Mouse (Mus musculus): ENCODE measurements at regions not wholly inside any gene's neighbourhood (a gene's known extent, or its start where the extent isn't known, plus 50 kb on each side); places are given as distances from the start of the nearest gene placed in this dataset.

DNA sequence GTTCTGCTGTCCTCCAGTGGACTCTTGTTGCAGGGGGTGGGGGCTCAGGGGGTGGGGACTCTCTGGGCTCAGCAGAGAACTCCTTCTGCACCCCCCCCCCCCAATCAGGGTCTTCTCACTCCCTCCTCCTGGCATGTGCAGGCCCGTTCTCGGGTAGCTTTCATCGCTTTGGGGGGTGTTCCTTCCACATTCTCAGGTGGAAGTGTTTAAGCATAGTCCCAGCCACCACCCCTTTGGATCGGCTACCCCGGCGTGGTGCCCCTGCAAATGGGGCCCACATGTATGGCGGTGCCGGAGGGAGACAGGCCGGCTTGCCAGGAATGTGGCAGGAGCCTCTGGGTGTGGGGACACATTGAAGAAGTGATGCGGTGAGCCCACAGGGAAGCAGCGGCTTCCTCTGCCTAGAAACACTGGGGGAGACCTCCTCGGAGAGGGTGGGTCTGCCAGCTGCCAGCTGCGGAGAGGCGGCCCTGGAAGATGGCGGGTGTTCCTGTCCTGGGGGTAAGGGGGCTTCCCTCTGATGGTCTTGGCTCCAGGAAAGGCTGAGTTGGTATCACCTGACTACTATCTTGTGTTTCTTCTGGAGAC lies 92.7 kb downstream of the Asb1 start:
- Histone ChIP-seq H3K9me3 (no peaks in the 10 kb centered on the region), H3K4me2 (replicated peaks) (no peak overlapping the region), H3K4me1 (replicated peaks) (peaks cover 17% of the 10 kb centered on the region; the same call in 1 of the 2 replicates), H3K36me3 (no peaks in the 10 kb centered on the region), H3K9ac (no peak overlapping the region), H3K27me3 (replicated peaks) (no peaks in the 10 kb centered on the region), H3K27ac (no peak overlapping the region), H3K4me3 (replicated peaks) (no peak overlapping the region)
- WGBS, result 86% methylated on average over 15 of the region's 15 CpGs
- no peak for ATAC-seq

DNA sequence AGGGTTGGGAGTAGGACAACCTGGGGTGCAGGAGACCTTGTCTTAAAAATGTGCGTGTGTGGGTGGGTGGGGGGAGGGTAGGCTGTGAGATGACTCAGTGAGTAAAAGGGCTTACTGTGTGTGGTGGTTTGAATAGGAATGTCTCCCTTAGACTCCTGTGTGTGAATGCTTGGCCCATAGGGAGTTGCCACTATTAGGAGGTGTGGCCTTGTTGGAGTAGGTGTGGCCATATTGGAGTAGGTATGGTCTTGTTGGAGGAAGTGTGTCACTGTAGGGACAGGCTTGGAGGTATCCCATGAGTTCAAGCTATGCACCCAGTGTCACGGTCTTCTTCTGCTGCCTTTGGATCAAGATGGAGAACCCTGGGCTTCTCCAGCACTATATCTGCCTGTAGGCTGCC lies 96.2 kb downstream of the Asb1 start:
- H3K4me1 ChIP-seq (replicated peaks), result no peaks in the 10 kb centered on the region
- H3K9me3 ChIP-seq, result no peaks in the 10 kb centered on the region
- H3K4me3 ChIP-seq (replicated peaks), result no peak overlapping the region
- no peak overlapping the region for H3K4me2 ChIP-seq (replicated peaks)
- H3K27me3 ChIP-seq (replicated peaks), result no peaks in the 10 kb centered on the region
- H3K9ac ChIP-seq, result no peak overlapping the region
- no peaks in the 10 kb centered on the region for H3K36me3 ChIP-seq
- whole genome bisulfite sequencing, result 87% methylated on average over 2 of the region's 2 CpGs
- ATAC-seq, result no peak
- H3K27ac ChIP-seq, result no peak overlapping the region

- no peak overlapping the region for H3K4me2 ChIP-seq (replicated peaks)
- H3K9me3 ChIP-seq, result no peaks in the 10 kb centered on the region
- no peaks in the 10 kb centered on the region for H3K36me3 ChIP-seq
- no peak overlapping the region for H3K4me3 ChIP-seq (replicated peaks)
- H3K27me3 ChIP-seq (replicated peaks), result no peaks in the 10 kb centered on the region
- no peak overlapping the region for H3K27ac ChIP-seq
- no peak for ATAC-seq
- no peaks in the 10 kb centered on the region for H3K4me1 ChIP-seq (replicated peaks)
- H3K9ac ChIP-seq, result no peak overlapping the region
- WGBS, result 60% methylated on average over 5 of the region's 5 CpGs
Measured at GRCm38 (mm10) chr1:91640551-91640950, 100.2 kb downstream of the Asb1 start.

- WGBS, result 76% methylated on average over 14 of the region's 15 CpGs
- Histone ChIP-seq H3K4me2 (replicated peaks) (no peak overlapping the region), H3K4me3 (replicated peaks) (no peak overlapping the region), H3K36me3 (no peaks in the 10 kb centered on the region), H3K27me3 (replicated peaks) (no peaks in the 10 kb centered on the region), H3K9ac (no peak overlapping the region), H3K4me1 (replicated peaks) (peaks cover 11% of the 10 kb centered on the region), H3K27ac (no peak overlapping the region), H3K9me3 (no peaks in the 10 kb centered on the region)
- no peak for ATAC-seq
Measured at GRCm38 (mm10) chr1:91658991-91659441, 118.7 kb downstream of the Asb1 start.

GRCm38 (mm10) chr1:91659486-91659885 lies 119.1 kb downstream of the Asb1 start:
- H3K4me2 ChIP-seq (replicated peaks), result no peak overlapping the region
- H3K27me3 ChIP-seq (replicated peaks), result no peaks in the 10 kb centered on the region
- 70% methylated on average over 8 of the region's 8 CpGs for WGBS
- H3K4me1 ChIP-seq (replicated peaks), result peaks cover 11% of the 10 kb centered on the region
- H3K27ac ChIP-seq, result no peak overlapping the region
- H3K9ac ChIP-seq, result no peak overlapping the region
- no peaks in the 10 kb centered on the region for H3K36me3 ChIP-seq
- no peak overlapping the region for H3K4me3 ChIP-seq (replicated peaks)
- no peaks in the 10 kb centered on the region for H3K9me3 ChIP-seq
- no peak for ATAC-seq

GRCm38 (mm10) chr1:91663289-91663688 lies 122.9 kb downstream of the Asb1 start:
- Histone ChIP-seq H3K36me3 (no peaks in the 10 kb centered on the region), H3K4me2 (replicated peaks) (no peak overlapping the region), H3K27me3 (replicated peaks) (no peaks in the 10 kb centered on the region), H3K4me1 (replicated peaks) (peaks cover 11% of the 10 kb centered on the region), H3K9me3 (no peaks in the 10 kb centered on the region), H3K4me3 (replicated peaks) (no peak overlapping the region), H3K9ac (no peak overlapping the region), H3K27ac (no peak overlapping the region)
- WGBS, result 75% methylated on average over 2 of the region's 2 CpGs
- no peak for ATAC-seq

DNA sequence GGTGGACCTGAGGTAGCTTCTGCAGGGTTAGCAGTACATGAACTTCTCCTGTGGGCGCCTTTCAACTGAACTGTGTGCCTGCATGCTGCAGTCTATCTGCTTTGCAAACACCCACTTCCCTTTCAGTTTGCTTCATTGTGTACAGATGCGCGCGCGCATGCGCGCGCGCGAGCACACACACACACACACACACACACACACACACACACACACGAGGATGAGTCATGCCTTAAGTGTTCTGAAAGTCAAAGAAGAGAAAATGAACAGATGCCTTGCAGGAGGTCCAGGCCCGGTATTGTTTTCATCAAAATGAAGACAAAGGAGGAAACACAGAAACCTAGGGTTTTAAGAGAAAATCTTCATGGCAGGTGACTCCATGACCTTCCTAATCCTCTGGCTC lies 124.3 kb downstream of the Asb1 start:
- Histone ChIP-seq H3K36me3 (no peaks in the 10 kb centered on the region), H3K4me1 (replicated peaks) (peaks cover 2% of the 10 kb centered on the region; the same call in 1 of the 2 replicates), H3K27me3 (replicated peaks) (no peaks in the 10 kb centered on the region), H3K9ac (no peak overlapping the region), H3K4me3 (replicated peaks) (no peak overlapping the region), H3K4me2 (replicated peaks) (no peak overlapping the region), H3K27ac (no peak overlapping the region), H3K9me3 (no peaks in the 10 kb centered on the region)
- WGBS, result 79% methylated on average over 12 of the region's 12 CpGs
- ATAC-seq, result no peak

- no peak overlapping the region for H3K27ac ChIP-seq
- H3K4me1 ChIP-seq (replicated peaks), result no peaks in the 10 kb centered on the region
- 67% methylated on average over 6 of the region's 6 CpGs for WGBS
- H3K4me3 ChIP-seq (replicated peaks), result no peak overlapping the region
- H3K9ac ChIP-seq, result no peak overlapping the region
- H3K27me3 ChIP-seq (replicated peaks), result no peaks in the 10 kb centered on the region
- no peak overlapping the region for H3K4me2 ChIP-seq (replicated peaks)
- no peaks in the 10 kb centered on the region for H3K36me3 ChIP-seq
- H3K9me3 ChIP-seq, result no peaks in the 10 kb centered on the region
- ATAC-seq, result no peak
Measured at GRCm38 (mm10) chr1:91668530-91668929, 128.2 kb downstream of the Asb1 start.

- no peaks in the 10 kb centered on the region for H3K27me3 ChIP-seq (replicated peaks)
- no peak overlapping the region for H3K27ac ChIP-seq
- WGBS, result 59% methylated on average over 13 of the region's 13 CpGs
- no peak overlapping the region for H3K4me2 ChIP-seq (replicated peaks)
- no peak overlapping the region for H3K9ac ChIP-seq
- no peak for ATAC-seq
- no peak overlapping the region for H3K4me3 ChIP-seq (replicated peaks)
- no peaks in the 10 kb centered on the region for H3K36me3 ChIP-seq
- H3K4me1 ChIP-seq (replicated peaks), result no peaks in the 10 kb centered on the region
- H3K9me3 ChIP-seq, result no peaks in the 10 kb centered on the region
Measured at GRCm38 (mm10) chr1:91670980-91671379, 130.3 kb upstream of the Twist2 start.

GRCm38 (mm10) chr1:91674082-91674655 lies 127.1 kb upstream of the Twist2 start:
- H3K27me3 ChIP-seq (replicated peaks), result no peaks in the 10 kb centered on the region
- no peak overlapping the region for H3K27ac ChIP-seq
- H3K36me3 ChIP-seq, result no peaks in the 10 kb centered on the region
- H3K9me3 ChIP-seq, result no peaks in the 10 kb centered on the region
- no peaks in the 10 kb centered on the region for H3K4me1 ChIP-seq (replicated peaks)
- H3K9ac ChIP-seq, result no peak overlapping the region
- H3K4me2 ChIP-seq (replicated peaks), result no peak overlapping the region
- H3K4me3 ChIP-seq (replicated peaks), result no peak overlapping the region
- ATAC-seq, result no peak
- whole genome bisulfite sequencing, result 74% methylated on average over 6 of the region's 6 CpGs

DNA sequence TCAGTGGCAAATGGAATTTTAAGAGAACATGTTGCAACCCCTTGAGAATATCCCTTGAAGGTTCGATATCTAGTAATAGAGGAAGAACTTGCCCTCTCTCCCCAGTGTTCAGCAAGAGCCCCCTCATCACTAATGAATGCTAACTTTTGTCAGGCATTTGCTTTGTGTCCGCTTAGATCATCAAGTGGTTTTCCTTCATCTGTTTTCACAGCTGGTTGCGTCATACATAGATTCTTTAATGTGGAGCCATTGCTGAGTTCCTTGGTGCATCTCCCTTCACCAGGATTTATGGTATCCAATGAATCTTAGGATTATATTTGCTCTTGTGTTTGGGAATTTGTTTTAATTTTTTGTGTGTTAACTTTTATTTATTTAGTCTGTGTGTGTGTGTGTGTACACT lies 124.2 kb upstream of the Twist2 start:
- no peaks in the 10 kb centered on the region for H3K27me3 ChIP-seq (replicated peaks)
- no peak overlapping the region for H3K27ac ChIP-seq
- H3K36me3 ChIP-seq, result no peaks in the 10 kb centered on the region
- H3K9ac ChIP-seq, result no peak overlapping the region
- H3K9me3 ChIP-seq, result no peaks in the 10 kb centered on the region
- no peak overlapping the region for H3K4me2 ChIP-seq (replicated peaks)
- WGBS, result 83% methylated on average over 3 of the region's 3 CpGs
- no peak overlapping the region for H3K4me3 ChIP-seq (replicated peaks)
- ATAC-seq, result no peak
- H3K4me1 ChIP-seq (replicated peaks), result no peaks in the 10 kb centered on the region

DNA sequence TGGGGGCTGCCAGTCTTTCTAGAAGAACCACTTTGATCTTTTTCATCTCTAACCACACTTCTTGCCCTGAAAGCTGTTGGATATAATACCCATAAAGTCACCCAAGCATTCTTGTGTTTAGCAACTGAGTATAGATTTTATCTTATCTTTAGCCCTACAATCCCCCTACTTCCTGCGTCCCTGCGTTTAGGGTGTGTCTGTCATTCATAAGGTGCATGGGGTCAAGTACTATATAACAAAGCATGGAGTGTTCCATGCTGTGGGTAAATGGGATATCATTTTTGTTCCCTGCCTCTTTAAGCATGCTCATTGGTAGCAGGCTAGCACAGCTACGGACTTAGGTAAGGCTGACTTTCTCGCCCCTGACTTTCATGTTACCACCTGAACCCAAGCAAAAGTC lies 122.5 kb upstream of the Twist2 start:
- Histone ChIP-seq H3K36me3 (no peaks in the 10 kb centered on the region), H3K4me3 (replicated peaks) (no peak overlapping the region), H3K9me3 (no peaks in the 10 kb centered on the region), H3K4me1 (replicated peaks) (no peaks in the 10 kb centered on the region), H3K9ac (no peak overlapping the region), H3K27me3 (replicated peaks) (no peaks in the 10 kb centered on the region), H3K27ac (no peak overlapping the region), H3K4me2 (replicated peaks) (no peak overlapping the region)
- 49% methylated on average over 4 of the region's 4 CpGs for WGBS
- ATAC-seq, result peak; percentile 67

DNA sequence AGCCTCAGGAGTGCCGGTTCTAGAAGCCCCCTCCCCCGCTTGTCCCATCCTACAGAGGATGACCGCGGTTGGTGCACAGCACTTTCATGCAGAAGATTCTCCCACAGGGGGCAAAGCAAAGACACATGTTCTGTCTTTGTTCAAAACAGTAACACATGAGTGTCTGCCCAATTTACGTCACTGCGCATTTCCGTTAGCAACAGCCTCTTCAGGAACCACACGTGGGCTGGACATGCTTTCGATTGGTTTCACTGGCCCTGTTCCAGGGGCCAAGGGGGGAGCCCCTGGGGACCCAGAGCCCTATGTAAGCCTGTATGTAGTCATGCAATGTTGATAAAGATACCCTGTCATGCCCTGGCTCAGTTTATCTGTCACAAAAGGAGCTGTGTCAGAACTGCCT lies 116.2 kb upstream of the Twist2 start:
- no peak overlapping the region for H3K9ac ChIP-seq
- ATAC-seq, result no peak
- no peaks in the 10 kb centered on the region for H3K27me3 ChIP-seq (replicated peaks)
- H3K4me3 ChIP-seq (replicated peaks), result no peak overlapping the region
- H3K4me1 ChIP-seq (replicated peaks), result no peaks in the 10 kb centered on the region
- no peaks in the 10 kb centered on the region for H3K36me3 ChIP-seq
- 66% methylated on average over 9 of the region's 9 CpGs for WGBS
- H3K4me2 ChIP-seq (replicated peaks), result no peak overlapping the region
- no peak overlapping the region for H3K27ac ChIP-seq
- H3K9me3 ChIP-seq, result no peaks in the 10 kb centered on the region

Data from intestine, embryonic 15.5 days (tissue).